Mouse (Mus musculus) lung, postnatal 0 days (tissue): Measurements from ENCODE around the gene Prss46. TPM values are rescaled to one million over a fixed set of nuclear protein-coding genes. Genes with fewer than 3 reads are reported as not detected.
"Not testable (repeated sequence)": the region's sequence is repeated elsewhere in the genome, so short reads cannot be mapped to it uniquely, and the experiment has no call there.

ENCODE experiments used
- ATAC-seq: fragments of 200-750 bp; cut with Nextera tagmentation; 2 replicates; pipeline ENCODE4 v1.8.0; 2017; ENCODE audit warnings: moderate library complexity
- DNase-seq: peaks from one replicate; pipeline ENCODE4 v3.0.0-alpha.2; 2016; ENCODE audit warnings: low spot score
- H3K27ac ChIP-seq: fragments of 300-500 bp; sonication (generic); 2 replicates; pipeline ENCODE4 v1.5.1; 2014; ENCODE audit warnings: antibody characterized with exemption, mild to moderate bottlenecking, low read length, mixed read lengths
- H3K27me3 ChIP-seq: fragments of 300-500 bp; sonication (generic); replicated peaks from 2 replicates; pipeline ENCODE4 v1.6.1; 2014; ENCODE audit warnings: low read length, mixed read lengths; ENCODE audit not compliant: insufficient read depth
- H3K36me3 ChIP-seq: fragments of 300-500 bp; sonication (generic); 2 replicates; pipeline ENCODE4 v1.6.1; 2014; ENCODE audit warnings: low read length, mixed read lengths; ENCODE audit not compliant: insufficient read depth
- H3K4me1 ChIP-seq: fragments of 300-500 bp; sonication (generic); 2 replicates; pipeline ENCODE4 v1.6.1; 2014; ENCODE audit warnings: antibody characterized with exemption, low read depth, low read length, mixed read lengths; ENCODE audit not compliant: insufficient read depth
- H3K4me2 ChIP-seq: fragments of 300-500 bp; sonication (generic); replicated peaks from 2 replicates; pipeline ENCODE4 v1.6.1; 2014; ENCODE audit warnings: low read depth, mild to moderate bottlenecking, low read length, moderate library complexity, mixed read lengths
- H3K4me3 ChIP-seq: fragments of 300-500 bp; sonication (generic); 2 replicates; pipeline ENCODE4 v1.5.1; 2014; ENCODE audit warnings: low read depth, low read length
- H3K9ac ChIP-seq: fragments of 300-500 bp; sonication (generic); replicated peaks from 2 replicates; pipeline ENCODE4 v1.6.1; 2014; ENCODE audit warnings: low read depth, mild to moderate bottlenecking
- H3K9me3 ChIP-seq: fragments of 300-500 bp; sonication (generic); 2 replicates; pipeline ENCODE4 v1.6.1; 2016; ENCODE audit warnings: low read length, mixed read lengths
- CTCF ChIP-seq: IDR thresholded peaks from 2 replicates; pipeline ENCODE4 v1.5.1; 2016; ENCODE audit warnings: antibody characterized with exemption, mild to moderate bottlenecking
- EP300 ChIP-seq: IDR thresholded peaks from 2 replicates; pipeline ENCODE4 v1.6.1; 2016; ENCODE audit warnings: antibody characterized with exemption, mild to moderate bottlenecking, control low read depth
- WGBS: fragments of 180-500 bp; shearing (Covaris S2); extraction: QIAGEN DNeasy Blood & Tissue Kit; methylation state at CpG from one replicate; pipeline ENCODE4 v1.1.7; 2014; 5-methylcytosine and 5-hydroxymethylcytosine counted together
- polyA plus RNA-seq: library from polyadenylated mRNA; unstranded; fragments of >200 nt; fragmentation: Nextera tagmentation; extraction: Ambion mirVana; gene quantifications from 2 replicates; pipeline ENCODE4 v1.2.1, GENCODE M21; 2015

Prss46 gene
- polyA plus RNA-seq, 1 experiment from 2014 or later, result not detected

DNA sequence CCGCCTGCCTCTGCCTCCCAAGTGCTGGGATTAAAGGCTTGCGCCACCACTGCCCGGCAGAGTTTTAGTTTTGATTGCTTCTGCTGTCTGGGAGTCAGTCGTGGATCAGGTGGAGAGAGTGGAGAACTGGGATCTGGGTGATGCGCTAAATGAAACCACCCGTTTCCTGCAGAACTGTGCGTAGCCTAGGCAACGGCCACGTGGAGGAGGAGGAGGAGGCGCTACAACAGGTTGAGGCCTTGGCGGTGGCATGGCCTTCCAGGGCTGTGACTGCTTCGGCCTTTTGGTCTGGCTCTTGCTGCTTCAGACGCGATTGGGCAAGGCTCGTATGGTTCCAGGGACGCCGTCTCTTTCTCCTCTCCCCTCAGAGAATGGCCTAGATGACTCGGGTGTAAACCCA lies 30.5 kb upstream of the Prss46 start, which contains the start of gene Prss44:
Prss44 (plus strand) TSS at position 206 of the 400 bp plus-strand sequence.
- H3K4me2 ChIP-seq, result no peak within 1 kb of the TSS
- TF ChIP-seq CTCF (no peak), EP300 (no peak)
- H3K4me1 ChIP-seq, result no peaks in the 10 kb centered on the region
- no peak for DNase-seq
- H3K9ac ChIP-seq, result no peak within 1 kb of the TSS
- no peak within 1 kb of the TSS for H3K27ac ChIP-seq
- ATAC-seq, result no peak
- H3K36me3 ChIP-seq, result no peaks in the 10 kb centered on the region
- 56% methylated on average over 18 of the region's 18 CpGs for WGBS
- H3K4me3 ChIP-seq, result no peak within 1 kb of the TSS
- H3K27me3 ChIP-seq, result no peaks in the 10 kb centered on the region
- H3K9me3 ChIP-seq, result no peaks in the 10 kb centered on the region

GRCm38 (mm10) chr9:110820546-110820945 lies 23.8 kb upstream of the Prss46 start:
- H3K9me3 ChIP-seq, DNase-seq, H3K27ac ChIP-seq, H3K36me3 ChIP-seq, H3K27me3 ChIP-seq, ATAC-seq, H3K9ac ChIP-seq, H3K4me1 ChIP-seq, H3K4me3 ChIP-seq, H3K4me2 ChIP-seq: not testable (repeated sequence)

- Histone ChIP-seq H3K27ac (no peak overlapping the region), H3K4me3 (no peak overlapping the region), H3K36me3 (no peaks in the 10 kb centered on the region), H3K9me3 (no peaks in the 10 kb centered on the region), H3K4me1 (no peaks in the 10 kb centered on the region), H3K27me3 (no peaks in the 10 kb centered on the region), H3K4me2 (no peak overlapping the region), H3K9ac (no peak overlapping the region)
- TF ChIP-seq CTCF, result no peak
- TF ChIP-seq EP300, result no peak
- WGBS, result 80% methylated on average over 7 of the region's 7 CpGs
- DNase-seq (no peak), ATAC-seq (no peak)
Measured at GRCm38 (mm10) chr9:110821436-110821835, 22.9 kb upstream of the Prss46 start.

DNA sequence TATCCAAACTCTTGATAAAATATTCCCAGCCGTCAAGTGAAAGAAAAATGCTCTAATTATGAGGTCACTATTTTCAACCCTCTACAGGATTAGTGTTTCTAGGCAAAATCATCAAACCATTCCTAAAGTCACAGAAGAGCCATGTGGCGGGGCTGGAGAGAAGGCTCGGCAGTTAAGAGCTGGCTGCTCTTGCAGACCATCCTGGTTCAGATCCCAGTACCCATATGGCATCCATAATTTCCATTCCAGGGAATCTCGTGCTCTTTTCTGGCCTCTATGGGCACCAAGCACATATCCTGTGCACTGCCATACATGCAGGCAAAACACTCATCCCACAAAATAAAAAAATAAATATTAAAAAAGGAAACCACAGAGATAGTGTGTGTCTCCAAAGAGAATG lies 18.9 kb upstream of the Prss46 start:
- 70% methylated on average over 4 of the region's 4 CpGs for WGBS
- Histone ChIP-seq H3K4me2 (no peak overlapping the region), H3K9ac (no peak overlapping the region), H3K27ac (no peak overlapping the region), H3K36me3 (no peaks in the 10 kb centered on the region), H3K27me3 (no peaks in the 10 kb centered on the region), H3K9me3 (no peaks in the 10 kb centered on the region), H3K4me1 (no peaks in the 10 kb centered on the region), H3K4me3 (no peak overlapping the region)
- no peak for TF ChIP-seq CTCF
- TF ChIP-seq EP300, result no peak
- DNase-seq (no peak), ATAC-seq (no peak)

- Histone ChIP-seq H3K27me3 (no peaks in the 10 kb centered on the region), H3K9me3 (no peaks in the 10 kb centered on the region), H3K4me1 (no peaks in the 10 kb centered on the region), H3K27ac (no peak overlapping the region), H3K9ac (no peak overlapping the region), H3K4me3 (no peak overlapping the region), H3K4me2 (no peak overlapping the region), H3K36me3 (no peaks in the 10 kb centered on the region)
- TF ChIP-seq EP300 (no peak), CTCF (no peak)
- DNase-seq (peak; percentile 12), ATAC-seq (no peak)
- 43% methylated on average over 7 of the region's 7 CpGs for WGBS
Measured at GRCm38 (mm10) chr9:110825832-110826231, 18.5 kb upstream of the Prss46 start.

DNA sequence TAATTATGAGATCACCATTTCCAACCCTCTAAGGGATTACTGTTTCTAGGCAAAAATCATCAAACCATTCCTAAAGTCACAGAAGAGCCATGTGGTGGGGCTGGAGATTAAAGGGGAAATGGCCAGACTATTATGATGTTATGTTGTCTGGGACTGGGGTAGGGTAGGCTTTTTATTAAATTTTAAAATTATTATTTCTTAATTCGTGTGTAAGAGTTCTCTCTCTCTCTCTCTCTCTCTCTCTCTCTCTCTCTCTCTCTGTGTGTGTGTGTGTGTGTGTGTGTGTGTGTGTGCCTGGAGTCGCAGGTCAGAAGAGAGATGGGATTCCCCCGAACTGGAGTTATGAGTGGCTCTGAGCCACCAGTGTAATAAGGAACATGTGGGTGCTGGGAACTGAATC lies 17.9 kb upstream of the Prss46 start, which contains the start of gene Prss43:
Prss43 (plus strand) TSS at position 301 of the 400 bp plus-strand sequence.
- ATAC-seq (no peak), DNase-seq (no peak)
- H3K4me3 ChIP-seq, result no peak within 1 kb of the TSS
- no peak for TF ChIP-seq EP300
- TF ChIP-seq CTCF, result no peak
- 79% methylated on average over 3 of the region's 3 CpGs for WGBS
- no peaks in the 10 kb centered on the region for H3K9me3 ChIP-seq
- H3K4me1 ChIP-seq, result no peaks in the 10 kb centered on the region
- no peaks in the 10 kb centered on the region for H3K36me3 ChIP-seq
- no peak within 1 kb of the TSS for H3K4me2 ChIP-seq
- H3K27me3 ChIP-seq, result no peaks in the 10 kb centered on the region
- H3K9ac ChIP-seq, result no peak within 1 kb of the TSS
- no peak within 1 kb of the TSS for H3K27ac ChIP-seq

DNA sequence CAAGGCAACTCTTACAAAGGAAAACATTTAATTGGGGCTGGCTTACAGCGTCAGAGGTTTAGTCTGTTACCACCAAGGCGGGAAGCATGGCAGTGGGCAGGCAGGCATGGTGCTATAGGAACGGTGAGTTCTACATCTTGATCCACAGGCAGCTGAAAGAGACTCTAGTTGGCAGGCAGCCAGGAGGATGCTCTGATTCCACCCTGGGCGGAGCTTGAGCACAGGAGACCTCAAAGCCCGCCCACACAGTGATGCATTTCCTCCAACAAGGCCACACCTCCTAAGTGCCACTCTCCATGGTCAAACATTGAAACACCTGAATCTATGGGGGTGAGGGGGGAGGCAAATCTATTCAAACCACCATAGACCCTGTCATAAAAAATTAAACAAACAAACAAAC lies 11.3 kb upstream of the Prss46 start:
- TF ChIP-seq EP300, result no peak
- no peak for TF ChIP-seq CTCF
- WGBS, result 76% methylated on average over 5 of the region's 5 CpGs
- H3K4me1 ChIP-seq, result no peaks in the 10 kb centered on the region
- DNase-seq (no peak), ATAC-seq (no peak)
- H3K36me3 ChIP-seq, result no peaks in the 10 kb centered on the region
- no peak overlapping the region for H3K4me2 ChIP-seq
- H3K27ac ChIP-seq, result no peak overlapping the region
- no peaks in the 10 kb centered on the region for H3K9me3 ChIP-seq
- H3K27me3 ChIP-seq, result no peaks in the 10 kb centered on the region
- H3K9ac ChIP-seq, result no peak overlapping the region
- H3K4me3 ChIP-seq, result no peak overlapping the region
